Mouse (Mus musculus) testis, adult 2 months (tissue): ENCODE data around the gene Shroom3. TPM values are rescaled to one million over a fixed set of nuclear protein-coding genes. Genes with fewer than 3 reads are reported as not detected.

Source experiments
- H3K27ac ChIP-seq: fragments of 200-500 bp; 2 replicates; pipeline ENCODE4 v1.5.1; 2012; ENCODE audit warnings: low read depth, low read length; ENCODE audit not compliant: control insufficient read depth, insufficient read depth
- H3K27me3 ChIP-seq: fragments of 200-500 bp; 2 replicates; pipeline ENCODE4 v1.6.1; 2012; ENCODE audit warnings: mild to moderate bottlenecking, low read length, moderate library complexity; ENCODE audit not compliant: control insufficient read depth, insufficient read depth
- H3K36me3 ChIP-seq: fragments of 200-500 bp; 2 replicates; pipeline ENCODE4 v1.6.1; 2012; ENCODE audit warnings: mild to moderate bottlenecking, low read length; ENCODE audit not compliant: control insufficient read depth, insufficient read depth
- H3K4me1 ChIP-seq: fragments of 200-500 bp; 2 replicates; pipeline ENCODE4 v1.6.1; 2012; ENCODE audit warnings: low read length; ENCODE audit not compliant: control insufficient read depth, insufficient read depth
- H3K4me3 ChIP-seq: fragments of 200-500 bp; 2 replicates; pipeline ENCODE4 v1.5.1; 2012; ENCODE audit warnings: low read depth, mild to moderate bottlenecking, low read length, moderate library complexity, mixed read lengths; ENCODE audit not compliant: control insufficient read depth
- CTCF ChIP-seq: fragments of 200-500 bp; IDR thresholded peaks from 2 replicates; pipeline ENCODE4 v1.5.1; 2012; ENCODE audit warnings: low read depth, mild to moderate bottlenecking, inconsistent platforms, low read length, moderate library complexity; ENCODE audit not compliant: control insufficient read depth, insufficient read depth, insufficient replicate concordance
- POLR2A ChIP-seq: fragments of 200-500 bp; IDR thresholded peaks from 2 replicates; pipeline ENCODE4 v1.6.1; 2012; ENCODE audit warnings: low read depth, mild to moderate bottlenecking, inconsistent platforms, low read length, moderate library complexity; ENCODE audit not compliant: control insufficient read depth
- polyA plus RNA-seq: library from polyadenylated mRNA; depleted of rRNA; stranded (reverse); fragments of >200 nt; gene quantifications from 2 replicates; pipeline ENCODE4 v1.2.3, GENCODE M21; 2012

The Shroom3 gene
- polyA plus RNA-seq, 1 experiment, result 25.6 TPM

DNA sequence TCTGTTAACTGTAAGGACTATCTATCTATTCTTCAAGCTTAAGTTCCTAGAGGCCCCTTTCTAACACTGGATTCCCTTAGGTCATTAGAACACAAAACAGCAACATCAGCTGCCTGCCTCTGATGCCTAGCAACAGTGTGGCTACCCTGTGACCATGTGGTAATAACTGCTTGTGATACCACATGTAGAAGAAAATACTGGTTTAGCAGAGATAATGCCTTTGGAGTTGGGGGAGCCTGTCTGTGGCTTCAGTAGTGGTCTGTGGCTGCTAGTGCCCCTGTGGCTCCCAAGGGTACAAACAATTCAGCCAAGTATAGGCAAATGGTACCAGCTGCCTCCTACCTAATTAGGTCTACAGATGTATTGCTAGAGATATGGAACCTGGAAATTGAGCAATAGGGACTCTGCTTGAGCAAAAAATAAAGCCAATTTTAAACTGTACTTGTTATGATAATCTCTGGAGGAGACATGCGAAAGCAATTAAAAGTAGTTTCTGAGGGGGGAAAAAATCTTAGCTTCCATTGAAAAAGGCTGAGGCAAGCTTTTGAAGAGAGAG lies 213.6 kb downstream of the Shroom3 start:
- H3K27ac ChIP-seq, result no peak overlapping the region
- no peak for TF ChIP-seq POLR2A
- no peak for TF ChIP-seq CTCF
- peaks cover 17% of the 10 kb centered on the region for H3K4me1 ChIP-seq
- H3K36me3 ChIP-seq, result no peaks in the 10 kb centered on the region
- H3K4me3 ChIP-seq, result no peak overlapping the region
- no peaks in the 10 kb centered on the region for H3K27me3 ChIP-seq

DNA sequence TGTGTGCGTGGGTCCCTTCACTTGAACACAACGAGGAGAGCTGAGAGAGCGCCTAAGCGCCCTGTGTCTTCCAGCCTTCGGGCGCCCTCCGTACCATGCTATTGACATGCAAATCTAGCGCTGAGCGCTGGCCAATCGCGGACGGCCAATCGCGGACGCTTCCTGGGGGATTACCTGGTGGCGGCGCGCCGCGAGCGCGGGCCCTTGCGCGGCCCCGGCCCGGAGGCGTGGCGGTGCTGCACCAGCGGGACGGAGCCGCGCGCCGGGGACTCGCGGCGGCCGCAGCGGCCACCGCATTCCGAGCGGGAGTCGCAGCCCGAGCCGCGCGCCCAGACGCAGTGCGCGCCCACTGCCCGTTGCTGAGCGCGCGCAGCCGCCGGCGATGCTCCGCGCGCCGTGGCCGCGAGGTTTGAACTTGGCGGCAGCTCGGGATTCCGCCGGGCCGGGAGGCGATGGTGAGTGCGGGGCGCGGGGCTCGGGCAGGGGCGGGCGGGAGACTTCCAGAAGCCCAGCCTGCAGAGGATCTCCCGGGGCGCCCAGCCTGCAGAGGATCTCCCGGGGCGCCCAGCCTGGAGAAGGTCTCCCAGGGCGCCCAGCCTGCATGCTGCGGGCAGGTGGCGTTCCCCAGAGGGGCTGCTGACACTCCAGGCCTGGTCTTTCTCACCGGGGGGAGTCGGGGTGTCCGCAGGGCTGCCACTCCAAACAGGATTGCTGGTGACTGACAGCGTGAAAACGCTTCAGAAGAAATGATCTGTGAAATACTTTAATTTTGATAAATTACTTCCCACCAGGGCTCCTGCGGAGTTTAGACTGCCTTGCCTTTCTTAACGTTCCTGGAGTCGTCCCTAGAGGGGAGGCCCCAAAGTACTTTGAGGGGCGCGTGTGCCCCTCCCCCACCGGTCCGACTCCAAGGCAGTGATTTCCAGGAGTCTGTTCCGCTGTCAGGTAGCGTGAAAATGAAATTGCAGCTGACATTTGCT lies 214.8 kb downstream of the Shroom3 start:
- H3K27ac ChIP-seq, result peak overlapping the region; percentile 49
- no peaks in the 10 kb centered on the region for H3K36me3 ChIP-seq
- no peaks in the 10 kb centered on the region for H3K27me3 ChIP-seq
- H3K4me1 ChIP-seq, result peaks cover 17% of the 10 kb centered on the region
- peak overlapping the region; percentile 60 for H3K4me3 ChIP-seq
- TF ChIP-seq CTCF (no peak), POLR2A (no peak; the same call in 1 of the 2 replicates)

DNA sequence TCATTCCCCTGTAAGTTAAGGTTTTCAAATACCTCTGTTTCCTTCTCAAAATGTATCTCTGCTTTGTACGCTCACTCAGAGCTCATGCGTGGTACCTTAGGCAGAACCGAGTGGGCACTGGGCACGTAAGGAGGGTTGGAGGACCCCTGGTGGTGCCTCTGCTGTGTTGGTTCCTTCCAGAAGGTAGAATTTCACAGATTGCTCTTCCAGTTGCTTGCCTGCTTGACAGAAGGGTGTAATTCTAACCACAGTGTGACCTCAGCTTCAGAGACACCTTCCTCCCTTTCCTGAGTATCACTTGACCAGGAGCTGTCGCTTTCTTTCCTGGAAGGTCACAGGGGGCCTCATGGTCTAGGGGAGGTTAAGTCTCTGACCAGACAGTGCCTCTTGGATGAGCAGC lies 217.2 kb downstream of the Shroom3 start:
- Histone ChIP-seq H3K36me3 (no peaks in the 10 kb centered on the region), H3K27me3 (no peaks in the 10 kb centered on the region), H3K4me3 (no peak overlapping the region), H3K4me1 (peaks cover 23% of the 10 kb centered on the region), H3K27ac (no peak overlapping the region)
- no peak for TF ChIP-seq POLR2A
- no peak for TF ChIP-seq CTCF

DNA sequence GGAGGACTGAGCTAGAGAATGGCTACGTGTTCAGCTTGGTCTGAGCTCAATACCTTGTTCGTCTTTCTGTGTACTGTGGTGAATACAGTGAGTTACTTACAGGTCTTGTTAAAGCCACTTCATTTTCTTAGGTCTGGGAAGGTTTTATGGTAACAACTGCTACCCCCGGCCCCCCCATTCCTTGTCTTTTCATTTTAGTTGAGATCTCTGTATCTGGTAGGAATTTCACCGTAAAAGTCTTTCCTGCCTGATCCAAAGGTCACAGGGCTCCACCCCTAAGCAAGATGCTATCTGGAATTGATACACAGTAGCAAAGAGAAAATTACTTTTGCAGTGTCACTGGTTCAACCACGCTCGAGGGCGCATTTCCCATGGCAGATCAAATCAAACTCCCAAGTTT lies 218.6 kb downstream of the Shroom3 start:
- H3K4me1 ChIP-seq, result peaks cover 26% of the 10 kb centered on the region
- no peak overlapping the region for H3K4me3 ChIP-seq
- no peaks in the 10 kb centered on the region for H3K36me3 ChIP-seq
- H3K27me3 ChIP-seq, result no peaks in the 10 kb centered on the region
- H3K27ac ChIP-seq, result no peak overlapping the region
- no peak for TF ChIP-seq CTCF
- no peak for TF ChIP-seq POLR2A

DNA sequence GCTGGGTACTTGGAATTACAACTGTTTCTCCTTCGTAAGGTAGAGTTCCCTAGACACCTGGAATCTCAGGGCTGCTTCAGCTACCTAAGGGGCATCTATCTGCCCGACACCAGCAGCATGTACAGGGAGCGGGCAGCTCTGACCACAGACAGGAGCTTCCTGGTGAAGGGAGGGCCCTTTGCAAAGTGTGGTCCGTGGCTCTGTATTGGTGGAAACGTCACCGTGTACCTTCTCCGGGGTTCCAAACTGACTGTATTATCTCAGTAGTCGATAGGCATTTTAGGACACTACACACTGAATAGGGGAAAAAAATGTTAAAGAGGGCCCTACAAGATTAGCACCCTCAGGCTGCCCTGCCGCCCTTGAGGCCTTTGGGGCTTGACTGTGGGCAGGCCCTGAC lies 221.9 kb downstream of the Shroom3 start:
- H3K27me3 ChIP-seq, result no peaks in the 10 kb centered on the region
- peaks cover 12% of the 10 kb centered on the region for H3K4me1 ChIP-seq
- TF ChIP-seq CTCF (no peak), POLR2A (no peak)
- no peak overlapping the region for H3K27ac ChIP-seq
- H3K36me3 ChIP-seq, result no peaks in the 10 kb centered on the region
- no peak overlapping the region for H3K4me3 ChIP-seq

DNA sequence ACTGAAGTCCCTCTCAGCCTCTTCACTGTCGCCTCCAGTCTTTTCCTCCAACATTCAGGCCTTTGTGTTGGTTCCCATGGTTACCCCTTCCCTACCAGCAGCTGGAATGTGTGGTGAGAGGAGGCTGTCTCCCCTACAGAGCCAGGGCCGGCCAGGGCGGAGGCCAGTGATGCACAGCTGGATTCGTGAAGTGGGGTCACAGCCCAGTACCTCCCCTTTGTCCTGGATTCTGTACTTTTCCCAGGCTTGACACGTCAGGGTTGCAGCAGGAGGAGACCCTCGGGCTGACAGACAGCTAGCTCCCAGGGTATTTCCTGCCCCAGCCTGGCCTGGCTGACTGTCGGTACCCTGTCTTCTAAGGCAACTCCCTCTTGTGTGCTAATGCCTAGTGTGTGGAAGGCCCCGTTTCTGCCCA lies 222.4 kb downstream of the Shroom3 start:
- Histone ChIP-seq H3K4me1 (peaks cover 9% of the 10 kb centered on the region), H3K27me3 (no peaks in the 10 kb centered on the region), H3K36me3 (no peaks in the 10 kb centered on the region), H3K27ac (no peak overlapping the region), H3K4me3 (no peak overlapping the region)
- TF ChIP-seq POLR2A, result no peak
- no peak for TF ChIP-seq CTCF

DNA sequence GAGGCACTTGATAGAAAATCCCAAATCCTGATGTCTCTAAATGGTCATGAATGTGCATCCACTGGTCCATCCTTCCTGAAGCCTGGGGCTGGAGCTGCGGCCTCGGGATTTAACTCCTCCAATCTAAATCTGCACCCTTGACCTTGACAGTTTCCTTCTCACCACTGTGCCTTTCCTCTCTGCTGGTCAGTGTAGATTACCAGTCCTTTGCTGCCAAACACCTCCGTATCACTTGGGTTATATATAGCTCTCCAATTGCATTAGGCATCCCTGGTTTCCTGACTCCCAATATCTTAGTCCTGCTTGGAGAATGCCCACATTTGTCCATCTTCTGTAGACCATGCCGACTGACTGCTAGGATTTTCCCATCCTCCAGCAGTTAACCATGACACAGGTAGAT lies 225.0 kb downstream of the Shroom3 start:
- no peaks in the 10 kb centered on the region for H3K27me3 ChIP-seq
- H3K4me3 ChIP-seq, result no peak overlapping the region
- no peaks in the 10 kb centered on the region for H3K36me3 ChIP-seq
- no peak overlapping the region for H3K27ac ChIP-seq
- peaks cover 8% of the 10 kb centered on the region for H3K4me1 ChIP-seq
- TF ChIP-seq POLR2A, result no peak
- TF ChIP-seq CTCF, result no peak
